Mouse (Mus musculus) kidney, adult 2 months (tissue): ENCODE results near the gene Dcst2. TPM values are rescaled to one million over a fixed set of nuclear protein-coding genes. Genes with fewer than 3 reads are reported as not detected.

Experiments used
- DNase-seq: peaks from one replicate; pipeline ENCODE4 v3.0.0; 2021
- H3K27ac ChIP-seq: fragments of 200-500 bp; 2 replicates; pipeline ENCODE4 v1.5.1; 2012; ENCODE audit warnings: low read depth, low read length, control low read depth, inconsistent platforms; ENCODE audit not compliant: insufficient read depth
- H3K27me3 ChIP-seq: fragments of 200-500 bp; replicated peaks from 2 replicates; pipeline ENCODE4 v1.6.1; 2012; ENCODE audit warnings: mild to moderate bottlenecking, moderate library complexity, low read length, inconsistent platforms; ENCODE audit not compliant: control insufficient read depth, insufficient read depth
- H3K36me3 ChIP-seq: fragments of 200-500 bp; 2 replicates; pipeline ENCODE4 v1.6.1; 2012; ENCODE audit warnings: mild to moderate bottlenecking, moderate library complexity, low read length, inconsistent platforms; ENCODE audit not compliant: control insufficient read depth, insufficient read depth
- H3K4me1 ChIP-seq: fragments of 200-500 bp; 2 replicates; pipeline ENCODE4 v1.6.1; 2011; ENCODE audit warnings: low read length; ENCODE audit not compliant: control insufficient read depth, insufficient read depth
- H3K4me3 ChIP-seq: fragments of 200-500 bp; 2 replicates; pipeline ENCODE4 v1.5.1; 2011; ENCODE audit warnings: mild to moderate bottlenecking, low read depth, low read length, control low read depth; ENCODE audit not compliant: insufficient read depth
- CTCF ChIP-seq: fragments of 200-500 bp; conservative IDR thresholded peaks from 2 replicates; pipeline ENCODE4 v1.5.1; 2011; ENCODE audit warnings: low read depth, mild to moderate bottlenecking, control low read depth, low read length, moderate library complexity, mixed read lengths; ENCODE audit not compliant: insufficient read depth, insufficient read length
- POLR2A ChIP-seq: fragments of 200-500 bp; IDR thresholded peaks from one replicate; pipeline ENCODE4 v1.6.1; 2011; ENCODE audit warnings: low read depth, low read length, control low read depth
- WGBS: fragments of 180-500 bp; shearing (Covaris S2); methylation state at CpG from one replicate; pipeline ENCODE4 v1.1.7; 2018; 5-methylcytosine and 5-hydroxymethylcytosine counted together
- polyA plus RNA-seq: library from polyadenylated mRNA; depleted of rRNA; stranded (reverse); fragments of >200 nt; gene quantifications from 2 replicates; pipeline ENCODE4 v1.2.3, GENCODE M21; 2012; rRNA removed

Gene Dcst2
- polyA plus RNA-seq, 1 experiment: 0.41 TPM

DNA sequence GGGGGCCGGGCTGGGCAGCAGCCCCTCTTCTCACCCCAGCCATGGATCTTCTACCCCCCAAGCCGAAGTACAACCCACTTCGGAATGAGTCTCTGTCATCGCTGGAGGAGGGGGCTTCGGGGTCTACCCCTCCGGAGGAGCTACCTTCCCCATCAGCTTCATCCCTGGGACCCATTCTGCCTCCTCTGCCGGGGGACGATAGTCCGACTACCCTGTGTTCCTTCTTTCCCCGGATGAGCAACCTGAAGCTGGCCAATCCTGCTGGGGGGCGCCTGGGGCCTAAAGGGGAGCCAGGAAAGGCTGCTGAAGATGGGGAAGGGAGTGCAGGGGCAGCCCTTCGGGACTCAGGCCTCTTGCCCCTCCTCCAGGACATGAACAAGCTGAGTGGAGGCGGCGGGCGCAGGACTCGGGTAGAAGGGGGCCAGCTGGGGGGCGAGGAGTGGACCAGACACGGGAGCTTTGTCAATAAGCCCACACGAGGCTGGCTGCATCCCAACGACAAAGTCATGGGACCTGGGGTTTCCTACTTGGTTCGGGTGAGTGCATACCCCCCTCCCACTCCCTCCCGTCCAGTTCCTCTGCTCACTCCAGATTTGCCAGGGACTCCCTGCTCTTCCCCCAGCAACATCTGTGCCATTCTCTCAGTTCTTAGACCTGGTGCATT lies 60.2 kb downstream of the Dcst2 start:
- Histone ChIP-seq H3K4me1 (peaks cover 6% of the 10 kb centered on the region; the same call in 1 of the 2 replicates), H3K4me3 (peak overlapping the region; percentile 43), H3K27ac (no peak overlapping the region), H3K36me3 (no peaks in the 10 kb centered on the region), H3K27me3 (no peaks in the 10 kb centered on the region)
- WGBS: 34% methylated on average over 22 of the region's 22 CpGs
- TF ChIP-seq CTCF (no peak), POLR2A (no peak)
- DNase-seq: peak; percentile 20

GRCm38 (mm10) chr3:89422556-89423205 lies 60.9 kb downstream of the Dcst2 start:
- no peak for TF ChIP-seq CTCF
- TF ChIP-seq POLR2A: no peak
- H3K27me3 ChIP-seq: no peaks in the 10 kb centered on the region
- no peak overlapping the region for H3K4me3 ChIP-seq
- 71% methylated on average over 6 of the region's 6 CpGs for WGBS
- H3K4me1 ChIP-seq: peaks cover 6% of the 10 kb centered on the region; the same call in 1 of the 2 replicates
- no peak overlapping the region for H3K27ac ChIP-seq
- no peaks in the 10 kb centered on the region for H3K36me3 ChIP-seq
- DNase-seq: no peak

GRCm38 (mm10) chr3:89424416-89425140 lies 62.8 kb downstream of the Dcst2 start:
- Histone ChIP-seq H3K27ac (no peak overlapping the region), H3K27me3 (no peaks in the 10 kb centered on the region), H3K4me3 (no peak overlapping the region), H3K36me3 (no peaks in the 10 kb centered on the region), H3K4me1 (peaks cover 6% of the 10 kb centered on the region; the same call in 1 of the 2 replicates)
- no peak for DNase-seq
- WGBS: 67% methylated on average over 5 of the region's 5 CpGs
- TF ChIP-seq CTCF (no peak), POLR2A (no peak)

DNA sequence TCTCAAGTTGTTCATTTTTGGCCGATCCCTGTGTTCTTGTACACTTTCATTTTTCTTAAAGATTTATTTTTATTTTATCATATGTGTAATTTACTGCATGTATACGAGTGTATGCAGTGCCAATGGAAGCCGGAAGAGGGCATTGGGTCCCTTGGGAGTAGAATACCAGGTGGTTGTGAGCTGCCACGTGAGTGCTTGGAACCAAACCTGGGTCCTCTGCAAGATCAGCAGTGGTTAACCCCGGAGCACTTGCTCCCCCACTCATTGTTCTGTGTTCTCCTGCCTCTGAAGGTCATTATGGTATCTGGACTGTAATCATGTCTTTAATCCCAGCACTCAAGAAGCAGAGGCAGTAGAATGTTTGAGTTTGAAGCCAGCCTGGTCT lies 63.4 kb downstream of the Dcst2 start:
- no peaks in the 10 kb centered on the region for H3K36me3 ChIP-seq
- no peaks in the 10 kb centered on the region for H3K27me3 ChIP-seq
- H3K4me3 ChIP-seq: no peak overlapping the region
- H3K4me1 ChIP-seq: peaks cover 6% of the 10 kb centered on the region; the same call in 1 of the 2 replicates
- H3K27ac ChIP-seq: no peak overlapping the region
- DNase-seq: no peak
- WGBS: 64% methylated on average over 5 of the region's 5 CpGs
- TF ChIP-seq POLR2A (no peak), CTCF (no peak)

GRCm38 (mm10) chr3:89425876-89426275 lies 64.1 kb downstream of the Dcst2 start:
- 94% methylated on average over 4 of the region's 4 CpGs for WGBS

More at GRCm38 (mm10) chr3:89425876-89426275, 64.1 kb downstream of the Dcst2 start:
- DNase-seq: no peak
- Histone ChIP-seq H3K27ac (no peak overlapping the region), H3K4me1 (peaks cover 6% of the 10 kb centered on the region; the same call in 1 of the 2 replicates), H3K4me3 (no peak overlapping the region), H3K27me3 (no peaks in the 10 kb centered on the region), H3K36me3 (no peaks in the 10 kb centered on the region)
- no peak for TF ChIP-seq CTCF
- no peak for TF ChIP-seq POLR2A

Other genes starting within 250 kb of the Dcst2 start
- 79.3 and 96.0 TPM in 2 replicates for gene Pklr, start 225.8 kb upstream of the Dcst2 start, polyA plus RNA-seq
- gene Hcn3, start 201.8 kb upstream of the Dcst2 start, polyA plus RNA-seq: 1.1 and 1.4 TPM in 2 replicates
- gene Clk2, start 197.2 kb upstream of the Dcst2 start, polyA plus RNA-seq: 37.8 and 40.2 TPM in 2 replicates
- 138 and 141 TPM in 2 replicates for gene Scamp3, start 184.5 kb upstream of the Dcst2 start, polyA plus RNA-seq
- gene Fam189b, start 178.8 kb upstream of the Dcst2 start, polyA plus RNA-seq: 18.3 and 18.4 TPM in 2 replicates
- gene Gba, start 159.0 kb upstream of the Dcst2 start, polyA plus RNA-seq: 61.6 and 65.3 TPM in 2 replicates
- 5.0 and 7.9 TPM in 2 replicates for gene Thbs3, start 146.8 kb upstream of the Dcst2 start, polyA plus RNA-seq
- 257 and 283 TPM in 2 replicates for gene Mtx1, start 134.9 kb upstream of the Dcst2 start, polyA plus RNA-seq
- gene Muc1, start 132.9 kb upstream of the Dcst2 start, polyA plus RNA-seq: 45.9 and 53.8 TPM in 2 replicates
- 142 and 173 TPM in 2 replicates for gene Krtcap2, start 116.0 kb upstream of the Dcst2 start, polyA plus RNA-seq
- 9.1 and 10.5 TPM in 2 replicates for gene Trim46, start 115.7 kb upstream of the Dcst2 start, polyA plus RNA-seq
- 431 and 562 TPM in 2 replicates for gene Dpm3, start 102.6 kb upstream of the Dcst2 start, polyA plus RNA-seq
- gene Slc50a1, start 91.4 kb upstream of the Dcst2 start, polyA plus RNA-seq: 109 and 110 TPM in 2 replicates
- gene Efna1, start 80.8 kb upstream of the Dcst2 start, polyA plus RNA-seq: 54.1 and 59.2 TPM in 2 replicates
- gene Efna3, start 39.0 kb upstream of the Dcst2 start, polyA plus RNA-seq: 2.4 and 4.2 TPM in 2 replicates
- 8.2 and 10.4 TPM in 2 replicates for gene Efna4, start 23.9 kb upstream of the Dcst2 start, polyA plus RNA-seq
- gene Adam15, start 12.0 kb upstream of the Dcst2 start, polyA plus RNA-seq: 95.1 and 111 TPM in 2 replicates
- 1.8 and 2.2 TPM in 2 replicates for gene Dcst1, start 3.3 kb downstream of the Dcst2 start, polyA plus RNA-seq
- gene Zbtb7b, start 32.8 kb downstream of the Dcst2 start, polyA plus RNA-seq: 54.3 and 58.8 TPM in 2 replicates
- gene Lenep, start 40.8 kb downstream of the Dcst2 start, polyA plus RNA-seq: 0.15 TPM in 1 of 2 replicates, not detected in the other
- gene Flad1, start 49.9 kb downstream of the Dcst2 start, polyA plus RNA-seq: 54.6 and 56.7 TPM in 2 replicates
- 6.8 and 7.3 TPM in 2 replicates for gene Cks1b, start 56.4 kb downstream of the Dcst2 start, polyA plus RNA-seq
- 53.2 and 57.2 TPM in 2 replicates for gene Shc1, start 56.5 kb downstream of the Dcst2 start, polyA plus RNA-seq
- 26.2 and 45.6 TPM in 2 replicates for gene Pygo2, start 68.2 kb downstream of the Dcst2 start, polyA plus RNA-seq
- 60.5 and 61.3 TPM in 2 replicates for gene Pbxip1, start 74.7 kb downstream of the Dcst2 start, polyA plus RNA-seq
- gene Pmvk, start 92.6 kb downstream of the Dcst2 start, polyA plus RNA-seq: 20.6 and 27.2 TPM in 2 replicates
- 1.3 TPM in 2 replicates for gene Kcnn3, start 158.2 kb downstream of the Dcst2 start, polyA plus RNA-seq